Mouse (Mus musculus): ENCODE measurements around the gene Evc2. TPM values are rescaled to one million over a fixed set of nuclear protein-coding genes. Genes with fewer than 3 reads are reported as not detected.

The Evc2 gene
- 21.6 and 21.7 TPM in 2 replicates for polyA plus RNA-seq (2014; fragmentation: Nextera tagmentation; extraction: Ambion mirVana)

DNA sequence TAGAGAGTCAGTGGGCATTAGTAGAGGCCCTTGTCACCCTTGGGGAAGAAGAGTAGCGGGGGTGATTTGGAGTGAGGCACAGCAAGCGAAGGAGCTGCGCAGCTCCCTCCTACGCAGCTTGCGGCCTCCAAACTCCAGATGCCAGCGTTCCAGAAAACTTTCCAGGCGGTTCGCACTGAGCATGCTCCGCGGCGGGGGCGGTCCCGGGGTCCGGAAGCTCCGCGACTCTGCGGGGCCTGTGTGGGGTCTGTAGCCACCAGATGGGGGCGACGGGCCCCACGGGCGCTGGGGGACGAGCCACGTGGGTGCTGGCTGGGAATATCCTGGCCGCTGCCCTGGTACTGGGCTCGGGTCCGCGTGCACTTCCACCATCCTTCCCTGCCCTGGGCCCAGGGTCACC is at the start of gene Evc2:
TSS of gene Evc2 (plus strand) at position 212 of the 400 bp plus-strand sequence.
- Histone ChIP-seq H3K27me3 (ENCODE audit: insufficient read depth, low read length) (no peaks in the 10 kb centered on the region), H3K27ac (ENCODE audit: low read depth) (peak within 1 kb of the TSS; percentile 79), H3K9me3 (ENCODE audit: low read depth, low read length) (no peaks in the 10 kb centered on the region), H3K4me1 (ENCODE audit: insufficient read depth) (peaks cover 23% of the 10 kb centered on the region; the same call in 1 of the 2 replicates), H3K4me3 (ENCODE audit: low read depth, low read length) (peak within 1 kb of the TSS; percentile 69), H3K4me2 (peak within 1 kb of the TSS; percentile 88), H3K36me3 (ENCODE audit: insufficient read depth) (0 out of 2 replicates have a peak, but pooled peaks cover 3% of the 10 kb centered on the region), H3K9ac (peak within 1 kb of the TSS; percentile 68)
- DNase-seq (peak; percentile 94), ATAC-seq (ENCODE audit: insufficient read depth) (peak; percentile 84)
- WGBS = 0% methylated on average over 27 of the region's 27 CpGs
- TF ChIP-seq CTCF (IDR thresholded peaks at IDR 0.05; ENCODE audit: low read depth) = peak; percentile 50

DNA sequence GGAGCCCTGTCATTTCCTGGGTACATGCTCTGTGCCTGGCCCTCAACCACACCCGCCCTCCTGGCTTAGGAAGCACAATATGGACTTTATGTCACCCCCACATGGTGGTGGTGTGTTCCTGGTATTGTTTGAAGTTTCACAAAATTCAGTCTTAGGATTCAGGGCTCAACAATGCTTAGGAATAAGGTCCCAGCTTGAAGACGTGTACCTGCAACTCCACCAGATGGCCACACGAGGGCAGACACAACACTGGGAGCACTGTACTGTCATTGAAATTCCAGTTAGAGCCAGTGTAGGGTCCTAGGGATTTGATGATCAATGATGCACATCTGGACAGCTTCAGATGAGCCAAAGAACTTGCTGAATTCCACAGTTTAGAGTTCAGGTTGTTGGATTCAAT is 49.1 kb upstream of the Evc2 start:
- no peak overlapping the region for H3K27ac ChIP-seq (ENCODE audit: low read depth)
- no peaks in the 10 kb centered on the region for H3K36me3 ChIP-seq (ENCODE audit: insufficient read depth)
- no peaks in the 10 kb centered on the region for H3K27me3 ChIP-seq (ENCODE audit: insufficient read depth, low read length)
- WGBS = 18% methylated on average over 3 of the region's 3 CpGs
- no peak overlapping the region for H3K4me2 ChIP-seq
- DNase-seq (peak; percentile 76), ATAC-seq (ENCODE audit: insufficient read depth) (peak; percentile 29; the same call in 1 of the 2 replicates)
- H3K9ac ChIP-seq = no peak overlapping the region
- no peaks in the 10 kb centered on the region for H3K9me3 ChIP-seq (ENCODE audit: low read depth, low read length)
- peak; percentile 86 for TF ChIP-seq CTCF (IDR thresholded peaks at IDR 0.05; ENCODE audit: low read depth)
- H3K4me1 ChIP-seq (ENCODE audit: insufficient read depth) = no peaks in the 10 kb centered on the region
- no peak overlapping the region for H3K4me3 ChIP-seq (ENCODE audit: low read depth, low read length)

DNA sequence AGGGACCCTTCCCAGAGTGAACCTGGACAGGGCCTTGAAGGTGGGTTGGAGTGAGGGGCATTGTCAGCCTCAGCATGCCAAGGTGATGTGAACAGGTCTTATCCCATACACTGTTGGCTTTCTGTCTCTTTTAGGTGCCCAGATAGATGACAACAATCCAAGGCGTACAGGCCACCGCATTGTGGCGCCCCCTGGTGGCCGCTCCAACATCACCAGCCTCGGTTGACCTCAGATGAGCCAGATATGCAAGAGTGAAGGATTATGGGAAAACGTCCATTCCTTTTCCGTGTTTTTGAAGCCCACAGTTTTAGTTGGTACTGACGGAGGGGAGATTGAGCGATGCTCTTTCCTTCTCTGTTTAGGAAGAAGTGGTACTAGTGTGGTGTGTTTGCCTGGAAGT is 47.3 kb upstream of the Evc2 start:
- H3K4me2 ChIP-seq = no peak overlapping the region
- no peaks in the 10 kb centered on the region for H3K9me3 ChIP-seq (ENCODE audit: low read depth, low read length)
- peak; percentile 68 for TF ChIP-seq CTCF (IDR thresholded peaks at IDR 0.05; ENCODE audit: low read depth)
- ATAC-seq (ENCODE audit: insufficient read depth) (no peak), DNase-seq (peak; percentile 5)
- no peak overlapping the region for H3K4me3 ChIP-seq (ENCODE audit: low read depth, low read length)
- H3K36me3 ChIP-seq (ENCODE audit: insufficient read depth) = no peaks in the 10 kb centered on the region
- no peaks in the 10 kb centered on the region for H3K27me3 ChIP-seq (ENCODE audit: insufficient read depth, low read length)
- H3K4me1 ChIP-seq (ENCODE audit: insufficient read depth) = no peaks in the 10 kb centered on the region
- H3K27ac ChIP-seq (ENCODE audit: low read depth) = no peak overlapping the region
- 58% methylated on average over 9 of the region's 9 CpGs for WGBS
- H3K9ac ChIP-seq = no peak overlapping the region

DNA sequence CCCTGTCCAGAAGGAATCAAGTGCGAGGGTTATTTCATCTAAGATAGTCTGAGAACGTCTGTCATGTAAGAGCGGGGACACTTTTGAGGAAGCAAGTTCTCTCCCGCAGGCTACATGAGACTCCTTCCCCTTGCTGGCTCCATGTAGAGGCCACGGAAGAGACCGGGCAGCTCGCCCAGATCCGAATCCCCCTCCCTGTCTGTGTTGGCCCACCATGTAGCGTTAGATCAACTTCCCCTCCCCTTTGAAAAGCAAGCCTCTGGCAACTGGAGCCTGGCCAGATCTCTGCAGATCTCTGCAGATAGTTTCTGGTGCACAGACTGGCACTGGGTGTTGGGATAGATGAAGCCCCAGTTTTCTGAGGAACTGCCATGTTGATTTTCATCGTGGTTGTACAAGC is 41.6 kb upstream of the Evc2 start:
- DNase-seq = peak; percentile 57
- 58% methylated on average over 10 of the region's 10 CpGs for WGBS

DNA sequence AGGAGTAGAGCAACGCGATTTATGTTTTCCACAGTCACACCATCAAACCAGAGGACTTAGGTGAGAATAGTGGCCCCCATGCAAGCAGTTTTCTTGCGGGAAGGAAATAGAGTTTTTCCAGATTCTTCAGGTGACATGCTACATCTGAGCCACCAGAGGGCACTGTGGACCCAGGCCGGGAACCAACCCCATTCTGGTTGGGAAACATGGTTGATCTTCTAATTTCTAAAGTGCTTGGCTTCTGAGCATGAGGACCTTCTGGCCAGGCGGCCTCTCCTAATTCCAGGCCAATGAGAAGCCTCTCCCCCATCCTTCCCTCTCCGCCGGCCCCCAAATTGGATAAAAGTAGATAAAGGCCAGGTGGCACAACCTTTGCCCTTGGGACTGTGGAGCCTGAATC is 39.9 kb upstream of the Evc2 start:
- no peaks in the 10 kb centered on the region for H3K27me3 ChIP-seq (ENCODE audit: insufficient read depth, low read length)
- 21% methylated on average over 7 of the region's 7 CpGs for WGBS

More for the DNA sequence above, 41.6 kb upstream of the Evc2 start:
- 0 out of 2 replicates have a peak, but pooled peaks have one; percentile 26 for ATAC-seq (ENCODE audit: insufficient read depth)
- Histone ChIP-seq H3K9ac (no peak overlapping the region), H3K4me1 (ENCODE audit: insufficient read depth) (no peaks in the 10 kb centered on the region), H3K4me3 (ENCODE audit: low read depth, low read length) (no peak overlapping the region), H3K27ac (ENCODE audit: low read depth) (no peak overlapping the region), H3K4me2 (no peak overlapping the region), H3K36me3 (ENCODE audit: insufficient read depth) (peaks cover 10% of the 10 kb centered on the region; the same call in 1 of the 2 replicates), H3K27me3 (ENCODE audit: insufficient read depth, low read length) (no peaks in the 10 kb centered on the region), H3K9me3 (ENCODE audit: low read depth, low read length) (no peaks in the 10 kb centered on the region)
- TF ChIP-seq CTCF (IDR thresholded peaks at IDR 0.05; ENCODE audit: low read depth) = no peak

DNA sequence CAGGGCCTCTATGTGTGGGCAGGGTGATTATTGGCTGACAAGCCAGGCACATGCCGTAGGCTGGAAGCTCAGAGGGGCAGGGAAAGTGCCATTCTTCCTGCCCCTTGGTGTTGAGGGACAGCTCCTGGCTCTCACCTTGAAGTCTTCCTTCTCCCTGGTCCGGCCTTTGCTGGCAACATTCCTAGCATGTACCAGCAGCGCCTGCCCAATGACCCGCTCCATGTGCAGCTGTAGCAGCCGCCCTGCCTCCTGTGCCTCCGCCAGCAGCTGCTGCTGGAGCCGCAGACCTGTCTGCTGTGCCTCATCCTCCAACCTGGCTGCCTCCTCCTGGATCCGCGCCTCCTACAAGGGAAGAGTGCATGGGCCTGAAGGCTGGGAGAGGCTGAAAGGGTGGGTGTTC is 28.3 kb upstream of the Evc2 start:
- Histone ChIP-seq H3K4me1 (ENCODE audit: insufficient read depth) (no peaks in the 10 kb centered on the region), H3K4me3 (ENCODE audit: low read depth, low read length) (no peak overlapping the region), H3K9ac (no peak overlapping the region), H3K4me2 (no peak overlapping the region), H3K9me3 (ENCODE audit: low read depth, low read length) (no peaks in the 10 kb centered on the region), H3K27me3 (ENCODE audit: insufficient read depth, low read length) (no peaks in the 10 kb centered on the region), H3K36me3 (ENCODE audit: insufficient read depth) (peaks cover 50% of the 10 kb centered on the region), H3K27ac (ENCODE audit: low read depth) (no peak overlapping the region)
- no peak for DNase-seq
- ATAC-seq (ENCODE audit: insufficient read depth) = no peak
- WGBS = 80% methylated on average over 9 of the region's 9 CpGs
- no peak for TF ChIP-seq CTCF (IDR thresholded peaks at IDR 0.05; ENCODE audit: low read depth)

More for the DNA sequence above, 39.9 kb upstream of the Evc2 start:
- TF ChIP-seq CTCF (IDR thresholded peaks at IDR 0.05; ENCODE audit: low read depth) = peak; percentile 86
- Histone ChIP-seq H3K4me2 (no peak overlapping the region), H3K36me3 (ENCODE audit: insufficient read depth) (peaks cover 12% of the 10 kb centered on the region; the same call in 1 of the 2 replicates), H3K9ac (no peak overlapping the region), H3K27ac (ENCODE audit: low read depth) (no peak overlapping the region), H3K4me1 (ENCODE audit: insufficient read depth) (no peaks in the 10 kb centered on the region), H3K9me3 (ENCODE audit: low read depth, low read length) (no peaks in the 10 kb centered on the region), H3K4me3 (ENCODE audit: low read depth, low read length) (no peak overlapping the region)
- DNase-seq = peak; percentile 68
- ATAC-seq (ENCODE audit: insufficient read depth) = no peak

DNA sequence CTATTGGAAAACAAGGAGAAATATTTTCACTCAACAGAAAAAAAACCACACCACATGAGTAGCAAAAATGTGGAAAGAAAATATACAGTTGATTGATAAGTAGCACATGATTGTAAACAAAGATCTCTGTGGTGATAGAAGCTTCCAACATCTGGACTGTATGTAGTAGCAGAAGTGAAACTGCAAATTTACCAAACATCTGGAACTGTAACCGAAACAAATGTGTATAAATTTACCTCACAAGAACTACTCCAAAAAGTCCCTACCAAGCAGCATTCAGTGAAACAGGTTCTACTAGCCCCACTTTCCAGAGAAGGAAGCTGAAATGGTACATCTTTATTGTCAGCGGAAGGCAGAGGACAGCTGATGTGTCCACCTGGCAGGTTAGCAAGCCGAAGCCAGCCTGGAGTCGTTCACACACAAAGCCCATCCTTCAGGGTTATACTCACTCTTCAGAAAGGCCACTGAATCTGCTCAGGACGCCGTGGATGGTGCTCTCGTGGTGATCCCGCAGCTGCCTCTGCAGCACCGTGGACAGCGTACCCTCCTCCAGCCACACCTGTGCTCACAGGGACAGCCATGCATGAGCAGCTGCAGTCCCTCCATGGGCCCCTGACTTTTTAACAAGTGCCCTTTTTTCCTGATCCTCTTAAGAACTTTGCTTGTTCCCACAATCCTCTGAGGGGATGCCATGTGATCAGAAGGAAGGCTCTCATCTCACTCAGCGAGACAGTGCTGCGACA is 25.1 kb upstream of the Evc2 start:
- ATAC-seq (ENCODE audit: insufficient read depth) = no peak
- WGBS = 84% methylated on average over 12 of the region's 12 CpGs

More for the DNA sequence above, 25.1 kb upstream of the Evc2 start:
- no peaks in the 10 kb centered on the region for H3K9me3 ChIP-seq (ENCODE audit: low read depth, low read length)
- H3K27me3 ChIP-seq (ENCODE audit: insufficient read depth, low read length) = no peaks in the 10 kb centered on the region
- TF ChIP-seq CTCF (IDR thresholded peaks at IDR 0.05; ENCODE audit: low read depth) = no peak
- peaks cover 65% of the 10 kb centered on the region for H3K36me3 ChIP-seq (ENCODE audit: insufficient read depth)
- no peak overlapping the region for H3K27ac ChIP-seq (ENCODE audit: low read depth)
- DNase-seq = no peak
- H3K9ac ChIP-seq = no peak overlapping the region
- H3K4me2 ChIP-seq = no peak overlapping the region
- no peaks in the 10 kb centered on the region for H3K4me1 ChIP-seq (ENCODE audit: insufficient read depth)
- no peak overlapping the region for H3K4me3 ChIP-seq (ENCODE audit: low read depth, low read length)
